Mouse (Mus musculus) ES-E14 (cell line): ENCODE results near the gene Nelfb.

ENCODE experiments used
- CHD2 ChIP-seq: IDR thresholded peaks from 2 replicates; pipeline ENCODE4 v1.6.1; 2014; ENCODE audit warnings: mild to moderate bottlenecking, low read depth, low read length, inconsistent platforms
- HCFC1 ChIP-seq: IDR thresholded peaks from 2 replicates; pipeline ENCODE4 v1.6.1; 2012; ENCODE audit warnings: low read length, inconsistent platforms, borderline replicate concordance; ENCODE audit not compliant: insufficient read depth
- MAFK ChIP-seq: IDR thresholded peaks from 2 replicates; pipeline ENCODE4 v1.6.1; 2014; ENCODE audit warnings: mild to moderate bottlenecking, low read depth, low read length, inconsistent platforms; ENCODE audit not compliant: insufficient read depth
- ZC3H11A ChIP-seq: IDR thresholded peaks from 2 replicates; pipeline ENCODE4 v1.6.1; 2012; ENCODE audit warnings: low read depth, mild to moderate bottlenecking, inconsistent platforms, low read length, borderline replicate concordance
- ZNF384 ChIP-seq: IDR thresholded peaks from 2 replicates; pipeline ENCODE4 v1.6.1; 2012; ENCODE audit warnings: low read depth, low read length, inconsistent platforms

DNA sequence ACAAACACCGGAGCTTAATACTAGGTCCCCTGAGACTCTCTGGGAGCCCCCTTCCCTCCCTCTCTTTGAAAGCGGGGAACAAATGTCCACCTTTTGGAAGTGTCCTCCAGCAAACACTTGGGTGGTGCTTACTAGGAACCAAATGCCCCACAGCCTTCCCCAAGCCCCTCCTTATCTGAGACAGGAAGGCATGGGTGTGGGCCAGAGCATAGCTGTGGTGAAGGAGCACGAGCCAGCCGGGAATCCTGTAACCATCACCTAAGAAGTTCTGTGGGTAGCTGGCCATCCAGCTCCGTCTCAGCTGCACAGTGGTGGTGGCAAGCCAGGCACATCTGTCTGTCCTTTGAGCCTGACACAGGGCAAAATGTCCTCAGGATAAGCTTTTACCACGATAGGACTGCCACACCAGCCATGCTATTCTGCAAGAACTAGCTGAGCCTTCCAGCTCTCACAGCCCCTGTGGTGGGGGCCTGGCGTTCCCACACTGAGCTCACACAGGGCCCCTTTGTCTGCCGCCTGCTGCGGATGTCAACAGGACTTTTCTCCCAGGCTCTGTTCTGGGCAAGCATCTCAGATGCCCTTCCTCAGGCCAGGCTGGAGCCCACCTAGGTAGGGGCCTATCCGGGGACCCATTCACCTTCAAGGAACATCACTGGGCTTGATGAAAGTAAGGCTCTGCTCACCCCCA lies 32.9 kb downstream of the Nelfb start:
- TF ChIP-seq ZNF384 (no peak), ZC3H11A (no peak), HCFC1 (no peak), CHD2 (no peak), MAFK (no peak)
